Mouse (Mus musculus): Measurements from ENCODE around the gene Fkrp. TPM values are rescaled to one million over a fixed set of nuclear protein-coding genes. Genes with fewer than 3 reads are reported as not detected.
A peak's percentile ranks its signal among the peaks of the same experiment; 100 is the strongest.

Gene Fkrp
- total and polyA plus RNA-seq, 3 experiments, result 40.3 to 52.8 (median 49.5) TPM

DNA sequence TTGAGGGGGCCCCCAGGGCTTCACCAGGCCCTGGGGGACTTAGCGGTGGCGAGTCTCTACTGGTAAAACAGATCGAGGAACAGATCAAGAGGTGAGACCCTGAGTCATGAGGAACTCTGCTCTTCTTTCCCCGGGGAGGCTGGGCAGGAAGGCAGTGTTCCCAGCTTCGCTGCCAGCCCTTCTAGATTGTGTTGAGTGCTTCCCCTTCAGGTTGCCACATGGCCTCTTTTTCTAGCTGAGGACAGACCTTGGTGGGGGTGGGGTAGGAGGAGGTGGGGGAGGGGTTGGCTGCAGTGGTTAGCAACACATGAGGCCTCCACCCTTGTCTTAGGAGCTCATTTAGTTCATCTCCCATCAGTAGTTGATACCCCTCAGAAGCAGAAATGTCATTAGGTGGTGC lies 10.0 kb upstream of the Fkrp start:
- Histone ChIP-seq H3K27me3 (ENCODE audit: control insufficient read depth, insufficient read depth, low read length) (no peaks in the 10 kb centered on the region), H3K4me1 (ENCODE audit: control insufficient read depth, insufficient read depth, low read length) (peaks cover 29% of the 10 kb centered on the region), H3K9ac (ENCODE audit: low read depth, low read length) (no peak overlapping the region), H3K36me3 (ENCODE audit: control insufficient read depth, insufficient read depth, low read length) (peaks cover 3% of the 10 kb centered on the region; the same call in 1 of the 2 replicates), H3K27ac (no peak overlapping the region), H3K4me3 (no peak overlapping the region), H3K79me2 (replicated peaks; ENCODE audit: control insufficient read depth, insufficient read depth, low read length) (peaks cover 2% of the 10 kb centered on the region)
- no peak for DNase-seq
- intact Hi-C loops (cut with DNase I), result loop anchor here (2.0 kb wide), 2 partner anchors 16 to 32 kb away; partner anchors contain the start of gene Prkd2
- TF ChIP-seq CTCF (IDR thresholded peaks at IDR 0.05) (no peak), EP300 (IDR thresholded peaks at IDR 0.05; ENCODE audit: insufficient read depth, low read depth, low read length) (0 out of 2 replicates have a peak, but pooled peaks have one; percentile 40)
- WGBS, result 26% methylated on average over 5 of the region's 5 CpGs

DNA sequence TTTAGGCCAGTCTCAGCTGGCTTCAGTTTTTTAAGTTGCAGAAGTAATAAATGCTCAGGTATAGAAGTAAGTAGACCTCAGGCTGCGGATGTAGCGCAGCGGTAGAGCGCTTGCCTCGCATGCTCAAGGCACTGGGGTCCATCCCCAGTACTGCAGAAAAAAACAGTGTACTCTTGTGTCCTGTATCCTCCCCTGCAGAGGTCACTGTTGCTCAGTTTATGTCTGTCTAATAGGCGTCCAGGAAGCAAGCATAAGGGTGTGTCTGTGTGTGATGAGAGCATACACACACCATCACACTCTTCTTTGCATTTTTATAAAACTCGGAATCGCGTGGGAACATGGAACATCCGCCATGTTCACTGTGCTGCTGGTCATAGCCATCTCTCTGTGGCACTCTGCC lies 9.3 kb upstream of the Fkrp start:
- H3K9ac ChIP-seq (ENCODE audit: low read depth, low read length), result no peak overlapping the region
- peaks cover 33% of the 10 kb centered on the region for H3K4me1 ChIP-seq (ENCODE audit: control insufficient read depth, insufficient read depth, low read length)
- H3K36me3 ChIP-seq (ENCODE audit: control insufficient read depth, insufficient read depth, low read length), result peaks cover 3% of the 10 kb centered on the region; the same call in 1 of the 2 replicates
- intact Hi-C loops (cut with DNase I), result loop anchor here (2.0 kb wide), 2 partner anchors 17 to 33 kb away; partner anchors contain the start of gene Prkd2
- no peak overlapping the region for H3K4me3 ChIP-seq
- 67% methylated on average over 10 of the region's 10 CpGs for WGBS
- no peaks in the 10 kb centered on the region for H3K27me3 ChIP-seq (ENCODE audit: control insufficient read depth, insufficient read depth, low read length)
- peaks cover 2% of the 10 kb centered on the region for H3K79me2 ChIP-seq (replicated peaks; ENCODE audit: control insufficient read depth, insufficient read depth, low read length)
- TF ChIP-seq CTCF (IDR thresholded peaks at IDR 0.05) (peak; percentile 78), EP300 (IDR thresholded peaks at IDR 0.05; ENCODE audit: insufficient read depth, low read depth, low read length) (peak; percentile 64; the same call in 1 of the 2 replicates), POLR2A (IDR thresholded peaks at IDR 0.05; ENCODE audit: insufficient read depth, low read depth, low read length) (no peak)
- H3K27ac ChIP-seq, result no peak overlapping the region
- DNase-seq, result peak in 1 of 2 experiments; percentile 44

DNA sequence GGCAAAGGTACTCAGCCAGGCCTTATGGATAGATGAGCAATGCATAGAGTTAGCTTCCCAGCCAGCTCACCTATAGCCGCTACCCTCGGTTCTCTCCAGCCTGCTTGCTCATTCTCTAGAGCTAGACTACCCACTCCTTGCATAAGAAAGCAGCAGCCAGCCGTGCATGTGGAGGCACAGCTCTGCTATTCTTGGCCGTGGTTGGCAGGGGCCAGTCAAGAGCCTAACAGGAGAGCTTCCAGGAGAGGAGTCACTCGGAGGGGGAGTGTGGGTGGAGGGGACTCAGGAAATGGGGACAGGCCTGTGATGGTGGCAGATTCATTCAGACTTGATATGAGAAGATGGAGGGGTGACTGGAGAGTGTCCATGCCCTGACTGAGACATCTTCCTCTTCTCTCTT lies 7.2 kb upstream of the Fkrp start:
- Histone ChIP-seq H3K4me1 (ENCODE audit: control insufficient read depth, insufficient read depth, low read length) (peaks cover 43% of the 10 kb centered on the region), H3K79me2 (replicated peaks; ENCODE audit: control insufficient read depth, insufficient read depth, low read length) (peaks cover 4% of the 10 kb centered on the region), H3K9ac (ENCODE audit: low read depth, low read length) (no peak overlapping the region), H3K27me3 (ENCODE audit: control insufficient read depth, insufficient read depth, low read length) (no peaks in the 10 kb centered on the region), H3K4me3 (no peak overlapping the region), H3K27ac (peak overlapping the region; percentile 28; the same call in 1 of the 2 replicates), H3K36me3 (ENCODE audit: control insufficient read depth, insufficient read depth, low read length) (peaks cover 6% of the 10 kb centered on the region; the same call in 1 of the 2 replicates)
- 34% methylated on average over 5 of the region's 5 CpGs for WGBS
- peak in 1 of 2 experiments; percentile 73 for DNase-seq
- intact Hi-C loops (cut with DNase I), result loop anchor here (1.0 kb wide), 1 partner anchor 68 kb away; the partner anchor contains the start of gene Gng8
- TF ChIP-seq POLR2A (IDR thresholded peaks at IDR 0.05; ENCODE audit: insufficient read depth, low read depth, low read length) (no peak), CTCF (IDR thresholded peaks at IDR 0.05) (0 out of 2 replicates have a peak, but pooled peaks have one; percentile 2), EP300 (IDR thresholded peaks at IDR 0.05; ENCODE audit: insufficient read depth, low read depth, low read length) (0 out of 2 replicates have a peak, but pooled peaks have one; percentile 13)

DNA sequence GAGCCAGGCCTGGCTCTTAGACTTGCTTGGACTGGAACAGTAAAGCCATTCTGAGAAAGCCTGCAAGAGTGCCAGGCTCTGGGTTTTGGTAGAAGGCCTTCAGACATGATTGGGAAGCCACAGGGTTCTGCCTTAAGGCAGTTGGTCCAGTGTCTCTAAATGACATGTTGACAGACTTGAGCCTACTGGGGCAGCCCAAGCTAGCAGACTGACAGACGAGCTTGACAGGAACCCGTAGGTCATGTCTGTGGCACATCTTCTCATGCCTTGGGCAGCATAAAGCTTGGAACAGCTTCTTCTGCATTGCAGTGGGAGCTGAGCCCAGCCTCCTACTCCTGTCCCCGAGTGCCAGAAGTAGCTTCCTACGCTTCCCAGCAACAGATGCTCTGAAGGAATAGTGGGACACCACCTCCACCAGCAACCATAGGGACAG lies 5.2 kb upstream of the Fkrp start:
- intact Hi-C loops (cut with DNase I), result no loop called here
- Histone ChIP-seq H3K27ac (no peak overlapping the region; the same call in 1 of the 2 replicates), H3K79me2 (replicated peaks; ENCODE audit: control insufficient read depth, insufficient read depth, low read length) (peaks cover 8% of the 10 kb centered on the region), H3K4me1 (ENCODE audit: control insufficient read depth, insufficient read depth, low read length) (peaks cover 47% of the 10 kb centered on the region), H3K27me3 (ENCODE audit: control insufficient read depth, insufficient read depth, low read length) (no peaks in the 10 kb centered on the region), H3K4me3 (no peak overlapping the region), H3K9ac (ENCODE audit: low read depth, low read length) (no peak overlapping the region), H3K36me3 (ENCODE audit: control insufficient read depth, insufficient read depth, low read length) (peaks cover 9% of the 10 kb centered on the region; the same call in 1 of the 2 replicates)
- WGBS, result 43% methylated on average over 4 of the region's 4 CpGs
- no peak for DNase-seq
- no peak for TF ChIP-seq EP300 (IDR thresholded peaks at IDR 0.05; ENCODE audit: insufficient read depth, low read depth, low read length)
- no peak for TF ChIP-seq POLR2A (IDR thresholded peaks at IDR 0.05; ENCODE audit: insufficient read depth, low read depth, low read length)
- TF ChIP-seq CTCF (IDR thresholded peaks at IDR 0.05), result no peak

DNA sequence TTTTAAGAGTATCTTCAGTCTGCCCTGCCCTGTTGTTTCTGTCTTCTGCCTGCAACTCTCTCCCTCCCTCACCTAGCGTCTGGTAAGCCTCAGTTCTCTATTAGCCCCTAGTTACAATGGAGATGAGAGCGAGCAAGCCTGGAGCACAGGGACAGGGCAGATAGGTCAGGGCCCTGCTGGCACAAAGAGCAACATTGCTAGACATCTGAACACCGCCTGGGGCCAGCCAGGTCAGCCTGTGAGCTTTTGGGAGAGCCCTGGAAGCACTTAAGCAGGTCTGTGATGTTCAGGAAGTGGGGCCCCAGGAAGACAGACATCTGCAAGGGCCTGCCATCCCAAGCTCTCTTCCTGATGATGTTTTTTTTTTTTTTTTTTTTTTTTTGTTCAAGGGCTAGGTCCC lies 4.6 kb upstream of the Fkrp start:
- Histone ChIP-seq H3K9ac (ENCODE audit: low read depth, low read length) (no peak overlapping the region), H3K36me3 (ENCODE audit: control insufficient read depth, insufficient read depth, low read length) (peaks cover 9% of the 10 kb centered on the region; the same call in 1 of the 2 replicates), H3K27me3 (ENCODE audit: control insufficient read depth, insufficient read depth, low read length) (no peaks in the 10 kb centered on the region), H3K4me1 (ENCODE audit: control insufficient read depth, insufficient read depth, low read length) (peaks cover 47% of the 10 kb centered on the region), H3K4me3 (no peak overlapping the region), H3K79me2 (replicated peaks; ENCODE audit: control insufficient read depth, insufficient read depth, low read length) (peaks cover 9% of the 10 kb centered on the region), H3K27ac (no peak overlapping the region; the same call in 1 of the 2 replicates)
- intact Hi-C loops (cut with DNase I), result no loop called here
- WGBS, result 41% methylated on average over 3 of the region's 3 CpGs
- no peak for TF ChIP-seq CTCF (IDR thresholded peaks at IDR 0.05)
- no peak for TF ChIP-seq EP300 (IDR thresholded peaks at IDR 0.05; ENCODE audit: insufficient read depth, low read depth, low read length)
- no peak for TF ChIP-seq POLR2A (IDR thresholded peaks at IDR 0.05; ENCODE audit: insufficient read depth, low read depth, low read length)
- no peak for DNase-seq

DNA sequence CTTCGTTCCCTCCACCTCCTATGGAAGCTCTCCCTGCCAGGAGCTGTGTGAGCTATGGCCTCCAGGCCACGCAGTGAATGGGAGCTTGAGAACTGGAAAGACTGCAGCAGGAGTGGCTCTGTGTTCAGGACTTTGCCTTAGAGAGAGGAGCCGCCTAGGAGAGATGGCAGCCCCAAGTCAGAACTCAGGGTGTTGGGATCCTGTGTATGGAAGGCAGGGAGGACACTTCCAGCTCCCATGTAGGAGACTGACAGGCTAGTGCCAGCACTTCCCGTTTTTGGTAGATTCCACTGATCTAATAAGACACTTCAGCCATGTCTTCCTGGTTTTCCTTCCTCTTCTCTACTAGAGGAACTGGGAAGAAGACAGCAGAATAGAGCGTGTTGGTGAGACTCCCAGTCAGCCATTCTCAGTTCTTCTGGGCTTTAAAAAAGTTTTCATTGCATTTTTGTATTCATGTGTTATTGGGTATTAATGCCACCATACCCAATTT lies 3.8 kb upstream of the Fkrp start:
- DNase-seq, result no peak
- no peak for TF ChIP-seq POLR2A (IDR thresholded peaks at IDR 0.05; ENCODE audit: insufficient read depth, low read depth, low read length)
- TF ChIP-seq CTCF (IDR thresholded peaks at IDR 0.05), result no peak
- TF ChIP-seq EP300 (IDR thresholded peaks at IDR 0.05; ENCODE audit: insufficient read depth, low read depth, low read length), result no peak
- Histone ChIP-seq H3K27ac (peak overlapping the region; percentile 7), H3K79me2 (replicated peaks; ENCODE audit: control insufficient read depth, insufficient read depth, low read length) (peaks cover 9% of the 10 kb centered on the region), H3K36me3 (ENCODE audit: control insufficient read depth, insufficient read depth, low read length) (peaks cover 9% of the 10 kb centered on the region; the same call in 1 of the 2 replicates), H3K9ac (ENCODE audit: low read depth, low read length) (no peak overlapping the region), H3K4me3 (no peak overlapping the region), H3K27me3 (ENCODE audit: control insufficient read depth, insufficient read depth, low read length) (no peaks in the 10 kb centered on the region), H3K4me1 (ENCODE audit: control insufficient read depth, insufficient read depth, low read length) (peaks cover 44% of the 10 kb centered on the region)
- intact Hi-C loops (cut with DNase I), result no loop called here
- 34% methylated on average over 5 of the region's 5 CpGs for WGBS

Data from heart, adult 2 months (tissue).